Mouse (Mus musculus): ENCODE measurements around the gene Gm20831.
"Not testable (repeated sequence)": the region's sequence is repeated elsewhere in the genome, so short reads cannot be mapped to it uniquely, and the experiment has no call there.

Gm20831 gene

DNA sequence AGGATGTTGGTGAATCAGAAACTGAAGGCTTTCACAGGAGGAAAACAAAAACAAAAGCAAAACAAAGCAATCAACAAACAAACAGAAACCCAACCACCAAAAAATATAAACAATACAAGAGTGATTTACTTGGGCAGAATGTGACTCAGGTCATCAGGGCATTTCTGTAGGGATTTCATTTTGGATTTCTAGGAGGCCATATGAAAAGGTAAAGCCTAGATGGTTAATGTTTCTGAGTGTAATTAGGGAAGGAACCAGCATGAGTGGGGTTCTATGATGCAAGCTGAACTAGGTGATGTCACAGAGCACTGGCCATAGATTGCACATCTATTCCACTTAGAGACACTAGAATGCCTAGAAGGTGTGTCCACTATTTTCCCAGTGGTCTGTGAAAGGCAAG lies at the start of gene Gm20831, which contains the start of gene Gm20772:
TSS of gene Gm20831 (plus strand) at position 301 of the 400 bp plus-strand sequence.
TSS of gene Gm20772 (plus strand) at position 301 of the 400 bp plus-strand sequence.
- DNase-seq: not testable (repeated sequence)

DNA sequence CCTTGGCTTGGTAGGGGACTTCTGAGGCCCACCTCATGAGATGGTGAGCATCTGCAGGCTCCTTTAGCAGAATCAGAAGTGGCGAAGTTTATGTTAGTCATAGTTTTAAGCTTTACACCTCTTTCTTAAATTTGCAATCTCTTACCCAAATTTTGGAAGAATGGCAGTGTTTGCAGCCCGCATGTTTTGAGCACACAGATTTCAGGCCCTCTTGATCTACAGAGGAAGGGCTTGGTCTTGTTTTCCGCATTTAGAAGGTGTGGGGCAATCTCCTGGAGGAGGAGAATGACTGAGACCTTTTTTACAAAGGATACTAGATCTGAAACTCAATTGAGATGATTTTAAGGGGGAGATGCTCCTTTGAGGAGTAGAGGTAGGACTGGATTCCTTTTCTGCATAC lies 28.4 kb upstream of the Gm20831 start, which contains the start of gene Gm21904:
TSS of gene Gm21904 (minus strand) at position 101 of the 400 bp plus-strand sequence.
- DNase-seq: not testable (repeated sequence)

DNA sequence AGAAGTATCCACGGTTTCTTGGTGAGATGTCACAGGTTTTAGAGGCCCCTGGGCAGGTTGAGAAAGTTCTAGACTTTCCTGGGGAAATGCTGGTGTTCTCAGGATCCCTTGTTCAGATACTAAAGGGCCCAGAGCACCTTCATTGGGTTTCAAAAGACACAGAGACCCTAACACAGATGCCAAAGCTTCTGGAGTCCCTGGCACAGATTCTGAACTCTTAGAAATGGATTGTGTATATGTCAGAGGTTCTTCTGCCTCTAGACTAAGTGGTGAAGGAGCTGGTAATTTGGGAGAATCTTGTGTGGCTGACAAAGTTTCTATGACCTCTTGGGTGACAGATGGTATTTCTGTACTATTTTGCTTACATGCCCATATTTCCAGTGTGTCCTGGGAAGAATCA lies 62.7 kb downstream of the Gm20831 start, which contains the start of gene Srsy:
TSS of gene Srsy (minus strand) at position 101 of the 400 bp plus-strand sequence.
- DNase-seq: not testable (repeated sequence)

Data from kidney, adult 18-20 months (tissue).